Mouse (Mus musculus) heart, postnatal 25 days (tissue): ENCODE data around the gene Tmc8. TPM values are rescaled to one million over a fixed set of nuclear protein-coding genes. Genes with fewer than 3 reads are reported as not detected.
A peak's percentile ranks its signal among the peaks of the same experiment; 100 is the strongest.

ENCODE experiments used
- DNase-seq: peaks from one replicate; pipeline ENCODE4 v3.0.0; 2022; ENCODE audit warnings: low spot score
- intact Hi-C: fragments of 180-260 bp; cut with DNase I; formaldehyde crosslinking; loops from one replicate; pipeline ENCODE4 v1.15.1; 2025
- total RNA-seq, 2 experiments: library from RNA; stranded (reverse); gene quantifications; 2 replicates each; pipeline ENCODE4 v1.2.3; 2021

Tmc8 gene
- total RNA-seq, result 1 to 10 TPM; 2.9 to 3.4 TPM

DNA sequence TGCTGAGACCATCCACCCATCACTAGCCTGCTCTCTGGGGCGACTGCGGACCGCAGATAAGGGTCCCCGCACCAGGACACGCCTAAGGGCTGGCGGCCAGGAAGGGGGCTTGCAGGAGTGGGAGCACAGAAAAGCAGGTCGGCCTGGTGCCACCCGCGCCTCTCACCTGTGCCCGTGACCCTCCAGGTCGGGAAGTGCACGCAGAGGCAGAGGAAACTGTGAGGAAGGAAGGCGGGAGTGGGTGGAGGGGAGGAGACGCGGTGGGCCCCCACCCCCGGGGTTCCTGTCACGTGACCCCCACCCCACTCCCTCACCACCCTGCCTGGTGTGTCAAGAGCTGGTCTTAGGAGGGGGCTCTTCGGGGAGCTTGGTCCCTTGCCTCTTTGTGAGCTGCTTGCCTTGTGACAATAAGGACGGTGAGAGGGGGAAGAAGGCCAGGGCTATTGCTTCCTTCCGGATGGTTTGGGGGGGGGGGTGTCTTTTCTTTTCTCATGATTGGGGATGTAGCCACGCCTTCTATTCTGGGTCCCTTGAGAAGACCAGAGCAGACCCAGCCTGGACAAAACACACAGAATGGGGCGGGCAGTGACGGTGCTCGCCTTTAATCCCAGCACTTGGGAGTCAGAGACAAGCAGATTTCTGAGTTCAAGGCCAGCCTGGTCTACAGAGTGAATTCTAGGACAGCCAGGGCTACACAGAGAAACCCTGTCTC, at the start of gene Tmc8, which contains the start of gene Tmc6:
TSS of gene Tmc8 (plus strand) at position 84 of the 712 bp plus-strand sequence.
TSS of gene Tmc6 (minus strand) at position 206 of the 712 bp plus-strand sequence.
- peak; percentile 51 for DNase-seq
- intact Hi-C loops, result no loop called here

GRCm38 (mm10) chr11:117736037-117736689, 45.7 kb upstream of the Tmc8 start:
- no peak for DNase-seq
- intact Hi-C loops, result no loop called here

DNA sequence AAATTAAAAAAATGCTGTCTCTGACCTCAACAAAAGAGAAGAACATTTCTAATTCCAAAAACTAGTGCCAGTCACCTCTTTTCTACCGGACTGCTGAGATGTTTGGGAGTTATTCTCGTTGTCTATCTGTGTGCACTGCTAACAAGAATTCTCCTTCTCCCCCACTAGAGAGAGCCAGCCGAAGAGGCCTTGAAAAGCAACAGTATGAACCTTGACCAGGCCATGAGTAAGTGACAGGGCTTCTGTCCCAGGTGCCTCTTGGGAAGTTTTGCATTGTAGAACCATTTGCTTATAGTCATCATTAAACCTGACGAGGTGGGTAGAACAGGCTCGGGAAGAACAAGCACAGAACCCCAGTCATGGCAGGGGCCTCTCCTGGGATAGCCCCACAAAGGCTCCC, 43.8 kb upstream of the Tmc8 start:
- DNase-seq, result no peak
- intact Hi-C loops, result no loop called here

DNA sequence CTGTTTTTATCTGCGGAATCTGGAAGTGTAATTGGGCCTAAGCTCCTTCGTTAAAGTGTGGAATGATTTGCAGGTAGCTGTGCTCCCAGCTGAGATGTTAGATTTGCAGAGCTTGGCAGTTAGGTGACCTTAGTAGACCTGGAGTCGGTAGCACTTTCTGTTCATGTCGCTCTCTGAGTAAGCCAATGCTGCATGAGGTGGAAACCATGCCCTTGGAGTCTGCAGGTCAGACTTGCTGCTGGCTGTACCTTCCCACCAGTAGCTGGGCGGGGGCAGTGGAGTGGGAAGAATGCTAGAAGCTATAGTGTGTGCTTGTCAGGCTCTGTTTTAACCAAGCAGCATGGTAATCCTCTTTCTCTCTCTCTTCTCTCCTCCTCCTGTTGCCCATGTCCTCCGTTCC, 40.7 kb upstream of the Tmc8 start:
- DNase-seq, result no peak
- intact Hi-C loops, result no loop called here

GRCm38 (mm10) chr11:117742243-117742642, 39.6 kb upstream of the Tmc8 start:
- DNase-seq, result no peak
- intact Hi-C loops, result no loop called here

DNA sequence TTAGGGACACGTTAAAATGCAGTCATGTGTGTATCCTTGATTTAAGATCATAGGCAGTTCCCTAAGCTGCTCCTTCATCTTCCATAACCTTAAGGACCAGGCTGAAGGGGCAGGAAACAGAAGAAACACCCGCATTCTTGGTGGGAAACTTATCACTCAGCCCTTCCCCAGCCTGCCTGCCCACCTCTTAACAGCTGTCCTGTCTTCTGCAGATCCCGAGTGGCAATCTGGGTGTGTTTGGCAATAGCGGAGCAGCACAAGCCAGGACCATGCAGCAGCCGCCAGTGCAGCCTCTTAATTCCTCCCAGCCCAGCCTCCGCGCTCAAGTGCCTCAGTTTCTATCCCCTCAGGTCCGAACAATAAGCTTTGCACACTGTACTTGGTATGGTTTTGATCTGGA, 39.2 kb upstream of the Tmc8 start:
- DNase-seq, result no peak
- intact Hi-C loops, result no loop called here

- DNase-seq, result no peak
- intact Hi-C loops, result no loop called here
Observed at GRCm38 (mm10) chr11:117743454-117744030, 38.3 kb upstream of the Tmc8 start.

- no peak for DNase-seq
- intact Hi-C loops, result no loop called here
Observed at GRCm38 (mm10) chr11:117748628-117749027, 33.2 kb upstream of the Tmc8 start.

GRCm38 (mm10) chr11:117749414-117749813, 32.5 kb upstream of the Tmc8 start:
- intact Hi-C loops, result no loop called here
- DNase-seq, result no peak

GRCm38 (mm10) chr11:117751544-117751943, 30.3 kb upstream of the Tmc8 start:
- intact Hi-C loops, result loop anchor here (5.0 kb wide), 1 partner anchor 36 kb away; no protein-coding TSS in a partner anchor
- DNase-seq, result no peak

- intact Hi-C loops, result loop anchor here (5.0 kb wide), 1 partner anchor 39 kb away; no protein-coding TSS in a partner anchor
- DNase-seq, result no peak
Observed at GRCm38 (mm10) chr11:117755891-117756290, 26.0 kb upstream of the Tmc8 start.

DNA sequence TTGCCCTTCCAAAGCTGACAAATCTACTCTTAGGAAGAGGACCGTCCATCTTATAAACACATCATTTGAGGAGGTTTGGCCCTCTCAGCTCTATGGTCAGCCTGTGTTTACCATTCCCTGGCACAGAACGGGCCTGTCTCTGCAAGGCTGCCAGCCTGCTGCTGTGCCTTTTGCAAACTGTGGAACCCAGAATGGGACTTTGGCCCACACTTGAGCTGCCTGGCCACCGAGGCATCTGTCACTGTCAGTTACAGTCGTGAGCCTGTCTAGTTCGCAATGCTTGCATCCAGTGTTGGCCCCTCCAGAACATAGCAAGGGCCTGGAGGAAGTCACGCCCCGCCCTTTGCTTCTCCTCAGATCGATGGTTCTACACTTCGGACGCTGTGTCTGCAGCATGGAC, 22.6 kb upstream of the Tmc8 start:
- intact Hi-C loops, result loop anchor here (5.0 kb wide), 1 partner anchor 42 kb away; no protein-coding TSS in a partner anchor

DNA sequence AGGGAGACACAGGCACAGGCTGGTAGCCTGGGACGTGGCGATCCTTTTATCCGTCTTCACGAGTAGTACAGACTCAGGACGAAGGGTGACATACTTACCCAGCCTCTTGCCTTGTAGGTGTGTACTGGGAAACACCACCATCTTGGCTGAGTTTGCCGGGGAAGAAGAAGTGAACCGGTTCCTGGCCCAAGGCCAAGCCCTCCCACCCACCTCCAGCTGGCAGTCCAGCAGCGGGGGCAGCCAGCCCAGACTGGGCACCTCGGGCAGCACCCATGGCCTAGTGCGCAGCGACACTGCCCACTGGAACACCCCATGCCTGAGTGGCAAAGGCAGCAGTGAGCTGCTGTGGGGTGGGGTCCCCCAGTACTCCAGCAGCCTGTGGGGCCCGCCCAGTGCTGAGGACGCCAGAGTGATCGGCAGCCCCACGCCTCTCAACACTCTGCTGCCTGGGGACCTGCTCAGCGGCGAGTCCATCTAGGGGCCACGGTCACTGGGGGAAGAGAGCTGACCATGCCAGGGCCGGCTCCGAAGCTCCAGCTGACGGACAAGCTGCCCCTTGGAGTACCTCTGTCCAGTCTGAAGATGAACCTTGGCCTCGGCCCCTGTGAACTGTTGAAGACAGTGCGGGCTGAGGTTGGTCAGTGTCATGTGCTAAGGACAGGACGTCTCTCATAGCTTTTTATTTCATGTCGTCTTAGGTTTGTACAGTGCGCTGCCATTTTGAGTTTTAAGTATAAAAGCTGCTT, 21.3 kb upstream of the Tmc8 start:
- intact Hi-C loops, result no loop called here
- DNase-seq, result no peak

More for the DNA sequence above, 22.6 kb upstream of the Tmc8 start:
- no peak for DNase-seq

GRCm38 (mm10) chr11:117761801-117762200, 20.1 kb upstream of the Tmc8 start:
- intact Hi-C loops, result no loop called here
- DNase-seq, result no peak

- intact Hi-C loops, result no loop called here
- DNase-seq, result no peak
Observed at GRCm38 (mm10) chr11:117762246-117762645, 19.6 kb upstream of the Tmc8 start.

DNA sequence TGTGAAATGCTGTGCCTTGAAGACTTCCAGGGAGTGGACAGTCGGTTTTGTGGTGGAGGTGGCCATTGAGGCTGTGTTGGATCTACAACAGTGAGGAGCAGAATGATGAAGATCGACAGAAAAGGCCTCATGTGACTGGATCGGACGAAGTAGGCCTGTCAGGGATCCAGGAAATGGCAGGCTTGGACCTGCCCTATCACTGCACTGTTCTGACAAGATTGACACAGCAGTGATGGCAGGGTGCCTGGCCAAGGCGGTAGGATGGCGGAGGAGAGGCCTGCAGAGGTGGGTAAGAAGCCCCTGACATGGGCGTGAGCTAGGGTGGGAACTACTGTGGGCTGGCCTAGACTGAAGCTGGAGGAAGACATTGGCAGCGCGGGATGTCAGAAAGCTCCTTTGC, 17.6 kb upstream of the Tmc8 start:
- intact Hi-C loops, result no loop called here
- no peak for DNase-seq

GRCm38 (mm10) chr11:117765361-117765760, 16.5 kb upstream of the Tmc8 start:
- intact Hi-C loops, result no loop called here
- no peak for DNase-seq

DNA sequence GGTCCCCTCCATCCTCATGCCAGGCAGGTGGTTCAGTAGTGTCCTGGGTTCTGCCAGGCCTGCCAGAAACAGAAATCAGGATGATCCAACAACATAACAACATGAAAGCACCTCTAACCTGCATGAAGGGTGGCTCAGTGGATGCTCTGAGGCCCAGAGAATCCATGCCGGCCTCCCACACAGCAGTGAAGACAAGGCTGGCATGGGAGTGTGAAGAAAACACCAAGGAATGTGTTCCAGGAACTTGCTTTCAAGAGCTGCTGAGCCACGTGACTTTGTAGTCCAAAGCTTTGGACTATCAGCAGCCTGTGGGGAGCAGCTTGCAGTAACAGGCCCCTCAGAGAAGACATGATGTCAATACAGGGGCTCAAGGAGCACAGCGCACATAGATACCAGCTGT, 15.6 kb upstream of the Tmc8 start:
- DNase-seq, result no peak
- intact Hi-C loops, result no loop called here

- intact Hi-C loops, result no loop called here
- DNase-seq, result no peak
Observed at GRCm38 (mm10) chr11:117768725-117769682, 12.9 kb upstream of the Tmc8 start.
